8 mouse cellular contexts compared by ENCODE assay signal in the genomic region with DNA sequence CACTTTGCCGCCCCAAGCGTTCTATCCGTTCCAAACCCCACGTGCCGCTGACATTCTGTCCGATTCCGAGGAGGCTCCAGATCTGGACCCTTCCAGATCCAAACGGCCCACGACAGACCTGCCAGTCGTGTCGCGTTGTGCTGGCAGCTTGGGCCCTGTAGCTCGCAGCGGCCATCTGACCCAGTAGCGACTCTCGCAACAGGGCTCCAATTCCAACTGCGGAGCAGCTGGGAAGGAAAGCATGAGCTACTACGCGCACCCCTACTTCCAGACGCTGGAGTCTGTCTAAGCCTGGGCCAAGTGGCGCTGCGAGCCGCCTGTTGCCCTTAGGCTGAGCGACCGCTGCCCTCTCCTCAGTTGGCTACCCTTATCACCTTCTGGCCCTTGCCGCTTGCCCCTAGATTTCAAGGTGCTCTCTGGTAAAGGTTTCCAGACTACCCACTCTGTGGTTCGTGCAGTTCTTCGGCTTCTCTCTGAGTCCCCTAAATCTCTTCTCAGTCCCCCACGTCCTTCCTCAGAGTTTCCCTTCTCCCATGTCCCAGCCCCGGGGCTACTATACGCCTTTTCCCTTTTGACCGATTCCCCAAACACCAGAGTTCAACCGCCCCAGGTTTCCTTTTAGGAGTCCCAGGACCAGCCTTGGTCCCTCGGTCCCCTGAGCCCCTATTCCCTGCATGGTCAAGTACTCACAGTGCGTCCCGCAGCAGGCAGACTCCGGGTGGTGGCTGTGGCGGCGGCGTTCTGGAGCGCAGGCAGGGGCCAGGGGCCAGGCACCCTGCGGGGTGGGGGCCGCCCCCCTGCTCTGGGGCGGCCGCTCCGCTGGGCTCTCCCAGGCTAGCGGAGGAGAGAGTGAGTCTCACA. TPM values are rescaled to one million over a fixed set of nuclear protein-coding genes. Genes with fewer than 3 reads are reported as not detected.
DNase-seq lines count a peak whose midpoint lies in the region; ATAC-seq and TF ChIP-seq lines count a peak whose summit lies in the region.

A gene (minus strand): TSS at position 816 of the 861 bp plus-strand sequence.

- no peak within 1 kb of the TSS for H3K27ac ChIP-seq in thymus, adult 2 months (ENCODE audit: control insufficient read depth, insufficient read depth, low read length)
- H3K27ac ChIP-seq in forebrain, embryonic 11.5 days (ENCODE audit: low read depth, low read length) = no peak within 1 kb of the TSS
- H3K27ac ChIP-seq in limb, embryonic 15.5 days = peak within 1 kb of the TSS; percentile 54
- no peak within 1 kb of the TSS for H3K27ac ChIP-seq in neural tube, embryonic 11.5 days (ENCODE audit: low read depth, low read length)

- H3K36me3 ChIP-seq in thymus, adult 2 months (ENCODE audit: control insufficient read depth, insufficient read depth, low read length) = no peaks in the 10 kb centered on the region
- H3K36me3 ChIP-seq in forebrain, embryonic 11.5 days (ENCODE audit: control insufficient read depth, insufficient read depth, low read length) = no peaks in the 10 kb centered on the region
- H3K36me3 ChIP-seq in limb, embryonic 15.5 days = no peaks in the 10 kb centered on the region
- H3K36me3 ChIP-seq in neural tube, embryonic 11.5 days (ENCODE audit: control insufficient read depth, insufficient read depth, low read length) = no peaks in the 10 kb centered on the region

- intact Hi-C loops in heart, postnatal 36 days (cut with DNase I) = no loop called here

- H3K9ac ChIP-seq in forebrain, embryonic 11.5 days (ENCODE audit: low read length) = no peak within 1 kb of the TSS
- peak within 1 kb of the TSS; percentile 31; the same call in 1 of the 2 replicates for H3K9ac ChIP-seq in limb, embryonic 15.5 days
- no peak within 1 kb of the TSS for H3K9ac ChIP-seq in neural tube, embryonic 11.5 days (ENCODE audit: low read length)

- TF ChIP-seq POLR2A in thymus, adult 2 months (IDR thresholded peaks at IDR 0.05; ENCODE audit: control insufficient read depth, extremely low read depth, insufficient read depth, low read length, poor library complexity) = no peak

- TF ChIP-seq CTCF in thymus, adult 2 months (IDR thresholded peaks at IDR 0.05; ENCODE audit: borderline replicate concordance, control insufficient read depth, extremely low read depth, insufficient read depth, low read length, poor library complexity) = no peak

- peak within 1 kb of the TSS; percentile 83 for H3K4me2 ChIP-seq in forebrain, embryonic 11.5 days (ENCODE audit: low read depth, low read length, severe bottlenecking)
- peak within 1 kb of the TSS; percentile 98 for H3K4me2 ChIP-seq in limb, embryonic 15.5 days
- H3K4me2 ChIP-seq in neural tube, embryonic 11.5 days (ENCODE audit: low read depth) = peak within 1 kb of the TSS; percentile 72

- no peak for ATAC-seq in forebrain, embryonic 11.5 days (replicated peaks; ENCODE audit: low FRiP score)
- ATAC-seq in limb, embryonic 15.5 days (ENCODE audit: insufficient number of reproducible peaks, low FRiP score, low TSS enrichment, low read depth) = no peak
- ATAC-seq in neural tube, embryonic 11.5 days (ENCODE audit: insufficient read depth, low FRiP score, low TSS enrichment) = peak; percentile 16; the same call in 1 of the 2 replicates

- DNase-seq in thymus, adult 2 months = no peak
- no peak for DNase-seq in thymus, postnatal 0 days (ENCODE audit: low spot score)
- peak; percentile 64 for DNase-seq in forebrain, embryonic 11.5 days (ENCODE audit: low spot score)
- DNase-seq in heart, postnatal 36 days = peak; percentile 21 to 37
- peak; percentile 32 for DNase-seq in neural tube, embryonic 11.5 days (ENCODE audit: low spot score)
- DNase-seq in right cerebral cortex, postnatal 36 days (ENCODE audit: low spot score in 2 of 2) = no peak
- DNase-seq in right cerebral cortex, postnatal 14 days = no peak

- H3K27me3 ChIP-seq in thymus, adult 2 months (ENCODE audit: control insufficient read depth, insufficient read depth, low read length) = peaks cover 11% of the 10 kb centered on the region; the same call in 1 of the 2 replicates
- H3K27me3 ChIP-seq in forebrain, embryonic 11.5 days (ENCODE audit: control insufficient read depth, insufficient read depth, low read length) = peaks cover 56% of the 10 kb centered on the region
- peaks cover 81% of the 10 kb centered on the region for H3K27me3 ChIP-seq in limb, embryonic 15.5 days
- peaks cover 69% of the 10 kb centered on the region for H3K27me3 ChIP-seq in neural tube, embryonic 11.5 days (ENCODE audit: control insufficient read depth, insufficient read depth, low read length)

- H3K4me1 ChIP-seq in thymus, adult 2 months (replicated peaks; ENCODE audit: control insufficient read depth, insufficient read depth, low read length) = peaks cover 12% of the 10 kb centered on the region
- peaks cover 11% of the 10 kb centered on the region for H3K4me1 ChIP-seq in forebrain, embryonic 11.5 days (replicated peaks; ENCODE audit: control insufficient read depth, insufficient read depth, low read length)
- H3K4me1 ChIP-seq in limb, embryonic 15.5 days = peaks cover 17% of the 10 kb centered on the region
- H3K4me1 ChIP-seq in neural tube, embryonic 11.5 days (ENCODE audit: control insufficient read depth, insufficient read depth, low read length) = peaks cover 9% of the 10 kb centered on the region; the same call in 1 of the 2 replicates

- H3K9me3 ChIP-seq in forebrain, embryonic 11.5 days (ENCODE audit: control insufficient read depth, low read length) = no peaks in the 10 kb centered on the region
- no peaks in the 10 kb centered on the region for H3K9me3 ChIP-seq in limb, embryonic 15.5 days
- no peaks in the 10 kb centered on the region for H3K9me3 ChIP-seq in neural tube, embryonic 11.5 days (ENCODE audit: control insufficient read depth, low read length)

- H3K4me3 ChIP-seq in thymus, adult 2 months (ENCODE audit: control insufficient read depth, insufficient read depth, low read length) = peak within 1 kb of the TSS; percentile 16
- peak within 1 kb of the TSS; percentile 39 for H3K4me3 ChIP-seq in forebrain, embryonic 11.5 days (ENCODE audit: low read depth, low read length)
- H3K4me3 ChIP-seq in limb, embryonic 15.5 days = peak within 1 kb of the TSS; percentile 58
- H3K4me3 ChIP-seq in neural tube, embryonic 11.5 days (ENCODE audit: low read depth, low read length) = peak within 1 kb of the TSS; percentile 39

- 8% methylated on average over 47 of the region's 47 CpGs for WGBS in thymus, adult 2 months
- WGBS in forebrain, embryonic 11.5 days = under 1% methylated on average over 44 of the region's 47 CpGs
- WGBS in limb, embryonic 15.5 days = 1% methylated on average over 45 of the region's 47 CpGs
- under 1% methylated on average over 47 of the region's 47 CpGs for WGBS in neural tube, embryonic 11.5 days

RNA-seq across cellular contexts. Expression of the gene that starts here (rescaled TPM):
- 0.17 and 0.24 TPM in 2 replicates for polyA plus RNA-seq in thymus, adult 2 months (2012; rRNA removed)
- polyA plus RNA-seq in thymus, postnatal 0 days (2015; fragmentation: Nextera tagmentation; extraction: Ambion mirVana) = not detected in 2 replicates
- polyA plus RNA-seq in forebrain, embryonic 11.5 days (2014; fragmentation: Nextera tagmentation; extraction: Ambion mirVana) = not detected in 2 replicates
- total RNA-seq in heart, postnatal 36 days (2021) = under 1 TPM; 0.58 to 0.62 TPM
- 5.4 and 8.5 TPM in 2 replicates for polyA plus RNA-seq in limb, embryonic 15.5 days (2015; fragmentation: Nextera tagmentation; extraction: Ambion mirVana)
- 2.2 and 4.5 TPM in 2 replicates for polyA plus RNA-seq in neural tube, embryonic 11.5 days (2014; fragmentation: Nextera tagmentation; extraction: Ambion mirVana)

Comparison
In these comparisons a context has a peak if more than half of its experiments do, and no peak if none do; other contexts are left out.
1. Peak in DNase-seq, H3K4me3 ChIP-seq and H3K4me2 ChIP-seq in forebrain, embryonic 11.5 days; RNA of the gene not detected or under 1 TPM.
2. Peak in DNase-seq in heart, postnatal 36 days; RNA of the gene not detected or under 1 TPM.